Mouse (Mus musculus): Measurements from ENCODE around the gene Hspa2. TPM values are rescaled to one million over a fixed set of nuclear protein-coding genes. Genes with fewer than 3 reads are reported as not detected.

The Hspa2 gene
- total and polyA plus RNA-seq, 3 experiments, result 3.4 to 5.3 (median 3.8) TPM

DNA sequence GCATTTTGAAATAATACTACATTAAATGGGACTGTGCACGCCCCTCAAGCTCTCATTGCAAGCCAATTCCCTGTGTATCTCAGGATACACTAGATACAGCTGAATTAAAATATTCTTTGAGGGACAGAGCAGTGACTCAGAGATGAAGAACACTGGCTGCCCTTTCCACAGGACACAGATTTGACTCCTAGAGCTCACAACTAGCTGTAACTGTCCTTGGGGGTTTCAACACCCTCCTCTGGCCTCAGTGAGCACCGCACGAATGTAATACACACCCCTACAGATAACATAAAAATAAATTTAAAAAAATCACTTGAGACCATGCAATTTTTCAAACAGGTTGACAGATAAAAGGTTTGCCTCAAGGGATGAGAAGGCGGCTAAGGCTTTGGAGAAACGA lies 23.6 kb downstream of the Hspa2 start:
- Histone ChIP-seq H3K79me2 (replicated peaks; ENCODE audit: control insufficient read depth, extremely low read depth, insufficient read depth, poor library complexity, severe bottlenecking) (no peaks in the 10 kb centered on the region), H3K4me3 (replicated peaks in 1 of 3; ENCODE audit: low read depth in 2 of 3, low read length in 2 of 3, poor library complexity in 1 of 3) (no peak overlapping the region), H3K4me2 (ENCODE audit: insufficient read depth, low read depth, poor library complexity, severe bottlenecking) (no peak overlapping the region), H3K27me3 (replicated peaks) (no peaks in the 10 kb centered on the region), H3K4me1 (ENCODE audit: control insufficient read depth in 1 of 2, insufficient read depth in 2 of 2) (peaks cover 0 to 7% of the 10 kb centered on the region in 2 experiments; a peak in 1 of 4 replicates), H3K27ac (ENCODE audit: insufficient read depth, low read depth) (no peak overlapping the region), H3K9ac (ENCODE audit: insufficient read depth, low read depth) (no peak overlapping the region), H3K36me3 (replicated peaks in 1 of 2; ENCODE audit: control insufficient read depth in 1 of 2, insufficient read depth in 1 of 2, low read length in 1 of 2) (no peaks in the 10 kb centered on the region), H3K9me3 (replicated peaks; ENCODE audit: low read length) (peaks cover 2% of the 10 kb centered on the region)
- no peak for DNase-seq (ENCODE audit: extremely low read depth)
- in situ Hi-C loops (cut with MboI; ENCODE audit: low pct_ligation_motif_present, low pct_unique_long_range_greater_than_20kb, low sequenced_read_pairs) (no loop called here), dilution Hi-C loops (cut with MboI; ENCODE audit: extremely low pct_ligation_motif_present, extremely low pct_unique_long_range_greater_than_20kb, low sequenced_read_pairs) (no loop called here)
- TF ChIP-seq RCOR1 (conservative IDR thresholded peaks at IDR 0.05; ENCODE audit: low read depth, low read length) (no peak), JUN (IDR thresholded peaks at IDR 0.05; ENCODE audit: insufficient read depth, low read depth, low read length) (no peak), NRF1 (IDR thresholded peaks at IDR 0.05; ENCODE audit: low read depth, low read length) (no peak), USF2 (conservative IDR thresholded peaks at IDR 0.05; ENCODE audit: low read depth, low read length) (no peak), GABPA (IDR thresholded peaks at IDR 0.05; ENCODE audit: insufficient replicate concordance, low read depth, low read length) (no peak), CHD1 (IDR thresholded peaks at IDR 0.05; ENCODE audit: low read depth, low read length) (no peak), TCF12 (IDR thresholded peaks at IDR 0.05; ENCODE audit: low read depth, low read length) (no peak), CTCF (conservative IDR thresholded peaks at IDR 0.05 in 1 of 2, IDR thresholded peaks at IDR 0.05 in 1 of 2; ENCODE audit: low read depth in 2 of 2, low read length in 2 of 2) (no peak), MYC (IDR thresholded peaks at IDR 0.05; ENCODE audit: low read depth, low read length) (no peak), HCFC1 (IDR thresholded peaks at IDR 0.05; ENCODE audit: low read depth, low read length) (no peak), UBTF (IDR thresholded peaks at IDR 0.05; ENCODE audit: low read depth, low read length) (no peak), ZMIZ1 (IDR thresholded peaks at IDR 0.05; ENCODE audit: low read depth, low read length) (no peak), MXI1 (IDR thresholded peaks at IDR 0.05; ENCODE audit: low read depth, low read length) (no peak)

GRCm38 (mm10) chr12:76430879-76431406 lies 27.0 kb downstream of the Hspa2 start:
- H3K4me3 ChIP-seq (replicated peaks in 1 of 3; ENCODE audit: low read depth in 2 of 3, low read length in 2 of 3, poor library complexity in 1 of 3), result no peak overlapping the region
- no peak overlapping the region for H3K4me2 ChIP-seq (ENCODE audit: insufficient read depth, low read depth, poor library complexity, severe bottlenecking)
- DNase-seq (ENCODE audit: extremely low read depth), result no peak
- no peak overlapping the region for H3K27ac ChIP-seq (ENCODE audit: insufficient read depth, low read depth)
- dilution Hi-C loops (cut with MboI; ENCODE audit: extremely low pct_ligation_motif_present, extremely low pct_unique_long_range_greater_than_20kb, low sequenced_read_pairs) (no loop called here), in situ Hi-C loops (cut with MboI; ENCODE audit: low pct_ligation_motif_present, low pct_unique_long_range_greater_than_20kb, low sequenced_read_pairs) (no loop called here)
- no peaks in the 10 kb centered on the region for H3K36me3 ChIP-seq (replicated peaks in 1 of 2; ENCODE audit: control insufficient read depth in 1 of 2, insufficient read depth in 1 of 2, low read length in 1 of 2)
- H3K4me1 ChIP-seq (ENCODE audit: control insufficient read depth in 1 of 2, insufficient read depth in 2 of 2), result peaks cover 0 to 7% of the 10 kb centered on the region in 2 experiments; a peak in 1 of 4 replicates
- no peak overlapping the region for H3K9ac ChIP-seq (ENCODE audit: insufficient read depth, low read depth)
- H3K9me3 ChIP-seq (replicated peaks; ENCODE audit: low read length), result no peaks in the 10 kb centered on the region
- H3K79me2 ChIP-seq (replicated peaks; ENCODE audit: control insufficient read depth, extremely low read depth, insufficient read depth, poor library complexity, severe bottlenecking), result no peaks in the 10 kb centered on the region
- no peaks in the 10 kb centered on the region for H3K27me3 ChIP-seq (replicated peaks)
- TF ChIP-seq RAD21 (IDR thresholded peaks at IDR 0.05; ENCODE audit: low read depth, low read length), result no peak

Measured in CH12.LX (cell line).